Mouse (Mus musculus): ENCODE measurements around the gene Carm1. TPM values are rescaled to one million over a fixed set of nuclear protein-coding genes. Genes with fewer than 3 reads are reported as not detected.

Gene Carm1
- polyA plus RNA-seq, 1 experiment from 2014 or later = 62.4 TPM

- no peaks in the 10 kb centered on the region for H3K36me3 ChIP-seq (replicated peaks; ENCODE audit: control insufficient read depth, insufficient read depth, low read depth, low read length)
- no peak overlapping the region for H3K27ac ChIP-seq (replicated peaks; ENCODE audit: low read depth, low read length)
- H3K9me3 ChIP-seq (replicated peaks; ENCODE audit: control insufficient read depth, low read length) = no peaks in the 10 kb centered on the region
- ATAC-seq (replicated peaks; ENCODE audit: insufficient number of reproducible peaks, low FRiP score, low TSS enrichment, low read depth) = no peak
- 37% methylated on average over 2 of the region's 2 CpGs for WGBS
- no peak overlapping the region for H3K9ac ChIP-seq (replicated peaks; ENCODE audit: low read length)
- H3K4me2 ChIP-seq (ENCODE audit: low read depth, low read length) = no peak overlapping the region
- H3K4me1 ChIP-seq (ENCODE audit: control insufficient read depth, insufficient read depth, low read length) = no peaks in the 10 kb centered on the region
- peak; percentile 44 for DNase-seq (ENCODE audit: low spot score)
- H3K4me3 ChIP-seq (ENCODE audit: low read depth, low read length) = no peak overlapping the region
- H3K27me3 ChIP-seq (ENCODE audit: control insufficient read depth, insufficient read depth, low read length) = no peaks in the 10 kb centered on the region
These were observed 51.5 kb downstream of the Carm1 start for GRCm38 (mm10) chr9:21598198-21598597.

- H3K9ac ChIP-seq (replicated peaks; ENCODE audit: low read length) = no peak overlapping the region
- H3K27me3 ChIP-seq (ENCODE audit: control insufficient read depth, insufficient read depth, low read length) = no peaks in the 10 kb centered on the region
- 78% methylated on average over 3 of the region's 3 CpGs for WGBS
These were observed 53.5 kb downstream of the Carm1 start for GRCm38 (mm10) chr9:21600186-21600585.

GRCm38 (mm10) chr9:21601073-21601472 lies 54.4 kb downstream of the Carm1 start:
- H3K4me3 ChIP-seq (ENCODE audit: low read depth, low read length) = no peak overlapping the region
- H3K4me2 ChIP-seq (ENCODE audit: low read depth, low read length) = no peak overlapping the region
- H3K27ac ChIP-seq (replicated peaks; ENCODE audit: low read depth, low read length) = no peak overlapping the region
- no peaks in the 10 kb centered on the region for H3K9me3 ChIP-seq (replicated peaks; ENCODE audit: control insufficient read depth, low read length)
- no peaks in the 10 kb centered on the region for H3K36me3 ChIP-seq (replicated peaks; ENCODE audit: control insufficient read depth, insufficient read depth, low read depth, low read length)
- DNase-seq (ENCODE audit: low spot score) = no peak
- H3K27me3 ChIP-seq (ENCODE audit: control insufficient read depth, insufficient read depth, low read length) = no peaks in the 10 kb centered on the region
- WGBS = 86% methylated on average over 2 of the region's 2 CpGs
- no peak for ATAC-seq (replicated peaks; ENCODE audit: insufficient number of reproducible peaks, low FRiP score, low TSS enrichment, low read depth)
- no peaks in the 10 kb centered on the region for H3K4me1 ChIP-seq (ENCODE audit: control insufficient read depth, insufficient read depth, low read length)
- no peak overlapping the region for H3K9ac ChIP-seq (replicated peaks; ENCODE audit: low read length)

More at GRCm38 (mm10) chr9:21600186-21600585, 53.5 kb downstream of the Carm1 start:
- ATAC-seq (replicated peaks; ENCODE audit: insufficient number of reproducible peaks, low FRiP score, low TSS enrichment, low read depth) (no peak), DNase-seq (ENCODE audit: low spot score) (no peak)
- Histone ChIP-seq H3K27ac (replicated peaks; ENCODE audit: low read depth, low read length) (no peak overlapping the region), H3K4me3 (ENCODE audit: low read depth, low read length) (no peak overlapping the region), H3K4me2 (ENCODE audit: low read depth, low read length) (no peak overlapping the region), H3K4me1 (ENCODE audit: control insufficient read depth, insufficient read depth, low read length) (no peaks in the 10 kb centered on the region), H3K36me3 (replicated peaks; ENCODE audit: control insufficient read depth, insufficient read depth, low read depth, low read length) (no peaks in the 10 kb centered on the region), H3K9me3 (replicated peaks; ENCODE audit: control insufficient read depth, low read length) (no peaks in the 10 kb centered on the region)

- no peaks in the 10 kb centered on the region for H3K4me1 ChIP-seq (ENCODE audit: control insufficient read depth, insufficient read depth, low read length)
- H3K9me3 ChIP-seq (replicated peaks; ENCODE audit: control insufficient read depth, low read length) = no peaks in the 10 kb centered on the region
- WGBS = 46% methylated on average over 10 of the region's 10 CpGs
- H3K27ac ChIP-seq (replicated peaks; ENCODE audit: low read depth, low read length) = no peak overlapping the region
- H3K27me3 ChIP-seq (ENCODE audit: control insufficient read depth, insufficient read depth, low read length) = no peaks in the 10 kb centered on the region
- no peak overlapping the region for H3K4me3 ChIP-seq (ENCODE audit: low read depth, low read length)
- 0 out of 2 replicates have a peak, but pooled peaks have one; percentile 30 for ATAC-seq (replicated peaks; ENCODE audit: insufficient number of reproducible peaks, low FRiP score, low TSS enrichment, low read depth)
- H3K9ac ChIP-seq (replicated peaks; ENCODE audit: low read length) = no peak overlapping the region
- peak; percentile 87 for DNase-seq (ENCODE audit: low spot score)
- H3K36me3 ChIP-seq (replicated peaks; ENCODE audit: control insufficient read depth, insufficient read depth, low read depth, low read length) = no peaks in the 10 kb centered on the region
- H3K4me2 ChIP-seq (ENCODE audit: low read depth, low read length) = no peak overlapping the region
These were observed 55.2 kb downstream of the Carm1 start for GRCm38 (mm10) chr9:21601722-21602399.

- no peak overlapping the region for H3K27ac ChIP-seq (replicated peaks; ENCODE audit: low read depth, low read length)
- no peak overlapping the region for H3K9ac ChIP-seq (replicated peaks; ENCODE audit: low read length)
- no peaks in the 10 kb centered on the region for H3K4me1 ChIP-seq (ENCODE audit: control insufficient read depth, insufficient read depth, low read length)
- H3K27me3 ChIP-seq (ENCODE audit: control insufficient read depth, insufficient read depth, low read length) = no peaks in the 10 kb centered on the region
- no peaks in the 10 kb centered on the region for H3K9me3 ChIP-seq (replicated peaks; ENCODE audit: control insufficient read depth, low read length)
- WGBS = 67% methylated on average over 5 of the region's 5 CpGs
- H3K4me2 ChIP-seq (ENCODE audit: low read depth, low read length) = no peak overlapping the region
- DNase-seq (ENCODE audit: low spot score) = no peak
- H3K4me3 ChIP-seq (ENCODE audit: low read depth, low read length) = no peak overlapping the region
- ATAC-seq (replicated peaks; ENCODE audit: insufficient number of reproducible peaks, low FRiP score, low TSS enrichment, low read depth) = no peak
- H3K36me3 ChIP-seq (replicated peaks; ENCODE audit: control insufficient read depth, insufficient read depth, low read depth, low read length) = no peaks in the 10 kb centered on the region
These were observed 57.4 kb downstream of the Carm1 start for GRCm38 (mm10) chr9:21604119-21604518.

GRCm38 (mm10) chr9:21605865-21606264 lies 59.2 kb downstream of the Carm1 start:
- WGBS = 64% methylated on average over 5 of the region's 5 CpGs
- Histone ChIP-seq H3K9ac (replicated peaks; ENCODE audit: low read length) (no peak overlapping the region), H3K9me3 (replicated peaks; ENCODE audit: control insufficient read depth, low read length) (no peaks in the 10 kb centered on the region)

GRCm38 (mm10) chr9:21606648-21607047 lies 60.0 kb downstream of the Carm1 start:
- Histone ChIP-seq H3K27ac (replicated peaks; ENCODE audit: low read depth, low read length) (no peak overlapping the region), H3K27me3 (ENCODE audit: control insufficient read depth, insufficient read depth, low read length) (no peaks in the 10 kb centered on the region), H3K4me3 (ENCODE audit: low read depth, low read length) (no peak overlapping the region), H3K9ac (replicated peaks; ENCODE audit: low read length) (no peak overlapping the region), H3K4me2 (ENCODE audit: low read depth, low read length) (no peak overlapping the region), H3K36me3 (replicated peaks; ENCODE audit: control insufficient read depth, insufficient read depth, low read depth, low read length) (no peaks in the 10 kb centered on the region), H3K4me1 (ENCODE audit: control insufficient read depth, insufficient read depth, low read length) (no peaks in the 10 kb centered on the region), H3K9me3 (replicated peaks; ENCODE audit: control insufficient read depth, low read length) (no peaks in the 10 kb centered on the region)
- WGBS = 87% methylated on average over 1 of the region's 1 CpGs
- ATAC-seq (replicated peaks; ENCODE audit: insufficient number of reproducible peaks, low FRiP score, low TSS enrichment, low read depth) (no peak), DNase-seq (ENCODE audit: low spot score) (no peak)

More at GRCm38 (mm10) chr9:21605865-21606264, 59.2 kb downstream of the Carm1 start:
- ATAC-seq (replicated peaks; ENCODE audit: insufficient number of reproducible peaks, low FRiP score, low TSS enrichment, low read depth) (no peak), DNase-seq (ENCODE audit: low spot score) (no peak)
- Histone ChIP-seq H3K27me3 (ENCODE audit: control insufficient read depth, insufficient read depth, low read length) (no peaks in the 10 kb centered on the region), H3K36me3 (replicated peaks; ENCODE audit: control insufficient read depth, insufficient read depth, low read depth, low read length) (no peaks in the 10 kb centered on the region), H3K4me1 (ENCODE audit: control insufficient read depth, insufficient read depth, low read length) (no peaks in the 10 kb centered on the region), H3K4me2 (ENCODE audit: low read depth, low read length) (no peak overlapping the region), H3K4me3 (ENCODE audit: low read depth, low read length) (no peak overlapping the region), H3K27ac (replicated peaks; ENCODE audit: low read depth, low read length) (no peak overlapping the region)

- 92% methylated on average over 1 of the region's 1 CpGs for WGBS
- Histone ChIP-seq H3K9ac (replicated peaks; ENCODE audit: low read length) (no peak overlapping the region), H3K36me3 (replicated peaks; ENCODE audit: control insufficient read depth, insufficient read depth, low read depth, low read length) (no peaks in the 10 kb centered on the region), H3K27ac (replicated peaks; ENCODE audit: low read depth, low read length) (no peak overlapping the region), H3K4me3 (ENCODE audit: low read depth, low read length) (no peak overlapping the region), H3K4me1 (ENCODE audit: control insufficient read depth, insufficient read depth, low read length) (no peaks in the 10 kb centered on the region), H3K27me3 (ENCODE audit: control insufficient read depth, insufficient read depth, low read length) (no peaks in the 10 kb centered on the region), H3K4me2 (ENCODE audit: low read depth, low read length) (no peak overlapping the region), H3K9me3 (replicated peaks; ENCODE audit: control insufficient read depth, low read length) (no peaks in the 10 kb centered on the region)
- DNase-seq (ENCODE audit: low spot score) (no peak), ATAC-seq (replicated peaks; ENCODE audit: insufficient number of reproducible peaks, low FRiP score, low TSS enrichment, low read depth) (no peak)
These were observed 63.2 kb downstream of the Carm1 start for GRCm38 (mm10) chr9:21609861-21610260.
